Mouse (Mus musculus): ENCODE measurements around the gene Gm8138. TPM values are rescaled to one million over a fixed set of nuclear protein-coding genes. Genes with fewer than 3 reads are reported as not detected.
"Not testable (repeated sequence)": the region's sequence is repeated elsewhere in the genome, so short reads cannot be mapped to it uniquely, and the experiment has no call there.

Gm8138 gene
- not detected in 2 replicates for polyA plus RNA-seq (2015; fragmentation: Nextera tagmentation; extraction: Ambion mirVana)

DNA sequence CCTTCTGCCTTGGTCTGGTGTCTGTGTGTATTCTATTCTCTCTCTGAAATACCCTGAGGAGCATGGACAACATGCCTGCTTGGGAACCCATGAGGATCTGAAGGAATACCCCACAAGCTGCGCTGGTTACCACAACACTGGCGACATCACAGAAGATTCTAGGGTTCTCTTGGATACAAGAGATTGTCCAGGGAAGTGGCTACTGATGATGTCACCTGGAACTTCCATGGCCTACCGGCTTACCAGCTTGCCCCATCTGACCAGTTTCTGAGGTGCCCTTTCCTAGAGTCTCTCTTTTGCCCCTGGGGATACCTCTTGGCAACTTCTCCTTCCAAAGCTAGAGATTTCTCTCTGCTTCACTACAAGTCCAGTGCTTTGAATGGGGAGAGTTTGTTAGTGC is at the start of gene Gm8138:
TSS of gene Gm8138 (minus strand) at position 101 of the 400 bp plus-strand sequence.
- H3K27me3 ChIP-seq (ENCODE audit: control insufficient read depth, insufficient read depth, low read length); H3K4me3 ChIP-seq (ENCODE audit: low read length); H3K4me2 ChIP-seq (ENCODE audit: low read depth, low read length); H3K9me3 ChIP-seq (replicated peaks; ENCODE audit: control insufficient read depth, low read length); H3K4me1 ChIP-seq (ENCODE audit: control insufficient read depth, insufficient read depth, low read length); ATAC-seq (replicated peaks; ENCODE audit: extremely low read depth, insufficient read depth, low FRiP score); H3K27ac ChIP-seq (ENCODE audit: low read length); H3K9ac ChIP-seq (ENCODE audit: low read length); H3K36me3 ChIP-seq (ENCODE audit: control insufficient read depth, insufficient read depth): not testable (repeated sequence)
- WGBS = no CpG with 5 or more reads among the region's 3 CpGs

DNA sequence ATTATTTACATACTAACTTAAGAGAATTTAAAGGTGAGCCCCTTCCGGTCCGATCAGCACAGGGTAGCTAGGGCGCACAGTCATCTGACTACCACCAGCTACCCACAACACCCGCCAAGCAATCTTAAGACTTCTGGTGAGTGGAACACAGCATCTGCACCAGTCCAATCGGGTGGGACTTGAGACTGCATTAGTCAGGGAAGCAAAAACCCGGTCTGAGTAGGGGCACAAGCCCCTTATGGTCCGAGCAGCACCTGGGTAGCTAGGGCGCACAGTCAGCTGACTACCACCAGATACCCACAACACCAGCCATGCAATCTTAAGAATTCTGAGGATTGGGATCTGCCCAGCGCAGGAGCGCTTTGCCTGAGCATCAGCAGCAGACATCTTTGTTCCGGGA is 54.4 kb downstream of the Gm8138 start:
- not testable (repeated sequence) for H3K4me2 ChIP-seq (ENCODE audit: low read depth, low read length); H3K27me3 ChIP-seq (ENCODE audit: control insufficient read depth, insufficient read depth, low read length); H3K4me3 ChIP-seq (ENCODE audit: low read length); H3K36me3 ChIP-seq (ENCODE audit: control insufficient read depth, insufficient read depth); H3K4me1 ChIP-seq (ENCODE audit: control insufficient read depth, insufficient read depth, low read length); H3K9me3 ChIP-seq (replicated peaks; ENCODE audit: control insufficient read depth, low read length); ATAC-seq (replicated peaks; ENCODE audit: extremely low read depth, insufficient read depth, low FRiP score); H3K27ac ChIP-seq (ENCODE audit: low read length); H3K9ac ChIP-seq (ENCODE audit: low read length)
- WGBS = 78% methylated on average over 10 of the region's 11 CpGs

Other genes starting within 250 kb of the Gm8138 start
- not detected in 2 replicates for gene Gm7233, start 236.5 kb downstream of the Gm8138 start, polyA plus RNA-seq (2015; fragmentation: Nextera tagmentation; extraction: Ambion mirVana)
- gene Gm8122, start 181.0 kb downstream of the Gm8138 start, polyA plus RNA-seq (2015; fragmentation: Nextera tagmentation; extraction: Ambion mirVana) = not detected in 2 replicates
- not detected in 2 replicates for gene Gm8126, start 157.7 kb downstream of the Gm8138 start, polyA plus RNA-seq (2015; fragmentation: Nextera tagmentation; extraction: Ambion mirVana)
- not detected in 2 replicates for gene Gm9732, start 141.3 kb downstream of the Gm8138 start, polyA plus RNA-seq (2015; fragmentation: Nextera tagmentation; extraction: Ambion mirVana)
- not detected in 2 replicates for gene Gm8127, start 122.5 kb downstream of the Gm8138 start, polyA plus RNA-seq (2015; fragmentation: Nextera tagmentation; extraction: Ambion mirVana)
- gene 1700001F09Rik, start 68.5 kb downstream of the Gm8138 start, polyA plus RNA-seq (2015; fragmentation: Nextera tagmentation; extraction: Ambion mirVana) = not detected in 2 replicates
- gene Gm5799, start 127.2 kb upstream of the Gm8138 start, polyA plus RNA-seq (2015; fragmentation: Nextera tagmentation; extraction: Ambion mirVana) = not detected in 2 replicates
- not detected in 2 replicates for gene Gm17654, start 162.8 kb upstream of the Gm8138 start, polyA plus RNA-seq (2015; fragmentation: Nextera tagmentation; extraction: Ambion mirVana)
- gene Gm10375, start 191.7 kb upstream of the Gm8138 start, polyA plus RNA-seq (2015; fragmentation: Nextera tagmentation; extraction: Ambion mirVana) = not detected in 2 replicates

Data from heart, embryonic 16.5 days (tissue).